Mouse (Mus musculus) megakaryocyte, embryonic 14.5 days (primary cell): ENCODE results near the gene Wipf1. TPM values are rescaled to one million over a fixed set of nuclear protein-coding genes. Genes with fewer than 3 reads are reported as not detected.

Experiments
- H3K27me3 ChIP-seq: replicated peaks from 2 replicates; pipeline ENCODE3; 2012; ENCODE audit warnings: inconsistent platforms
- H3K36me3 ChIP-seq: replicated peaks from 2 replicates; pipeline ENCODE3; 2012; ENCODE audit warnings: low read length, inconsistent platforms, mixed read lengths
- H3K4me1 ChIP-seq: 2 replicates; pipeline ENCODE4 v1.6.1; 2012; ENCODE audit warnings: inconsistent platforms
- H3K4me3 ChIP-seq: replicated peaks from 2 replicates; pipeline ENCODE3; 2012; ENCODE audit warnings: moderate library complexity, mild to moderate bottlenecking, inconsistent platforms
- H3K9me3 ChIP-seq: 2 replicates; pipeline ENCODE4 v1.6.1; 2012; ENCODE audit warnings: inconsistent platforms
- FLI1 ChIP-seq: IDR thresholded peaks from 2 replicates; pipeline ENCODE4 v1.6.1; 2012; ENCODE audit warnings: low read length, inconsistent platforms, mixed read lengths
- GATA1 ChIP-seq: IDR thresholded peaks from 3 replicates; pipeline ENCODE4 v1.6.1; 2012; ENCODE audit warnings: mixed read lengths, low read length, inconsistent platforms, borderline replicate concordance
- polyA plus RNA-seq: library from polyadenylated mRNA; stranded (reverse); fragments of >175 nt; gene quantifications from 2 replicates; pipeline ENCODE4 v1.2.3, GENCODE M21; 2012; ENCODE audit warnings: low replicate concordance; ENCODE audit not compliant: insufficient read depth

Wipf1 gene
- polyA plus RNA-seq, 1 experiment = 310 TPM

GRCm38 (mm10) chr2:73495617-73496328 is 33.8 kb downstream of the Wipf1 start:
- Histone ChIP-seq H3K9me3 (no peaks in the 10 kb centered on the region), H3K27me3 (no peaks in the 10 kb centered on the region), H3K4me1 (peaks cover 93% of the 10 kb centered on the region), H3K36me3 (peaks cover 57% of the 10 kb centered on the region), H3K4me3 (peak overlapping the region; percentile 74)
- no peak for TF ChIP-seq FLI1

DNA sequence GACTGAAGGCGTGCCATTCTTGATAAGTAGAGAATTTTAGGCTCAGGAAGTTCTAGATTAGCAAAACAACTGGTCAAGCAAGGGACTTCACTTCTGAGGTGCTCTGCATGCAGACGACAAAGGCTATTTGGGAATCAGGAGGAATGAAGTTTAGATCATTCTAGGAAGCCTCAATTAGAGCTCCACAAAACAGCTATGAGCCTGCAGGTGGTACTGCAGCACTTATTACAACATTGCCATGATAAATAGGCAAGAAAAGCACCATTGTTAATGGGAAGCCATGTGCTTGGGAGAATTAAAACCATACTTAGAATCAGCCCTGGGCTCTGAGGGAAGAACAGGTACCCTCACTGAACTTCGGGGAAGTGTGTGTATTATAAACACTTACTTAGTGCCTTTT is 36.0 kb downstream of the Wipf1 start:
- H3K4me1 ChIP-seq = peaks cover 96% of the 10 kb centered on the region
- peak overlapping the region; percentile 38 for H3K4me3 ChIP-seq
- H3K36me3 ChIP-seq = peaks cover 44% of the 10 kb centered on the region
- no peak for TF ChIP-seq FLI1
- no peak for TF ChIP-seq GATA1
- no peaks in the 10 kb centered on the region for H3K9me3 ChIP-seq
- no peaks in the 10 kb centered on the region for H3K27me3 ChIP-seq

GRCm38 (mm10) chr2:73491442-73492241 is 37.9 kb downstream of the Wipf1 start:
- peak overlapping the region; percentile 62 for H3K4me3 ChIP-seq
- H3K36me3 ChIP-seq = peaks cover 38% of the 10 kb centered on the region
- H3K27me3 ChIP-seq = no peaks in the 10 kb centered on the region
- peaks cover 96% of the 10 kb centered on the region for H3K4me1 ChIP-seq
- no peaks in the 10 kb centered on the region for H3K9me3 ChIP-seq
- TF ChIP-seq FLI1 (no peak), GATA1 (no peak)

- peak overlapping the region; percentile 56 for H3K4me3 ChIP-seq
- no peak for TF ChIP-seq GATA1
- no peak for TF ChIP-seq FLI1
- no peaks in the 10 kb centered on the region for H3K9me3 ChIP-seq
- peaks cover 89% of the 10 kb centered on the region for H3K4me1 ChIP-seq
- no peaks in the 10 kb centered on the region for H3K27me3 ChIP-seq
- peaks cover 30% of the 10 kb centered on the region for H3K36me3 ChIP-seq
Observed at GRCm38 (mm10) chr2:73490466-73490865, 39.1 kb downstream of the Wipf1 start.

GRCm38 (mm10) chr2:73486120-73486601 is 43.4 kb downstream of the Wipf1 start:
- H3K4me3 ChIP-seq = peak overlapping the region; percentile 94
- no peak for TF ChIP-seq GATA1
- H3K9me3 ChIP-seq = no peaks in the 10 kb centered on the region
- peaks cover 44% of the 10 kb centered on the region for H3K36me3 ChIP-seq
- H3K27me3 ChIP-seq = no peaks in the 10 kb centered on the region
- peaks cover 84% of the 10 kb centered on the region for H3K4me1 ChIP-seq

DNA sequence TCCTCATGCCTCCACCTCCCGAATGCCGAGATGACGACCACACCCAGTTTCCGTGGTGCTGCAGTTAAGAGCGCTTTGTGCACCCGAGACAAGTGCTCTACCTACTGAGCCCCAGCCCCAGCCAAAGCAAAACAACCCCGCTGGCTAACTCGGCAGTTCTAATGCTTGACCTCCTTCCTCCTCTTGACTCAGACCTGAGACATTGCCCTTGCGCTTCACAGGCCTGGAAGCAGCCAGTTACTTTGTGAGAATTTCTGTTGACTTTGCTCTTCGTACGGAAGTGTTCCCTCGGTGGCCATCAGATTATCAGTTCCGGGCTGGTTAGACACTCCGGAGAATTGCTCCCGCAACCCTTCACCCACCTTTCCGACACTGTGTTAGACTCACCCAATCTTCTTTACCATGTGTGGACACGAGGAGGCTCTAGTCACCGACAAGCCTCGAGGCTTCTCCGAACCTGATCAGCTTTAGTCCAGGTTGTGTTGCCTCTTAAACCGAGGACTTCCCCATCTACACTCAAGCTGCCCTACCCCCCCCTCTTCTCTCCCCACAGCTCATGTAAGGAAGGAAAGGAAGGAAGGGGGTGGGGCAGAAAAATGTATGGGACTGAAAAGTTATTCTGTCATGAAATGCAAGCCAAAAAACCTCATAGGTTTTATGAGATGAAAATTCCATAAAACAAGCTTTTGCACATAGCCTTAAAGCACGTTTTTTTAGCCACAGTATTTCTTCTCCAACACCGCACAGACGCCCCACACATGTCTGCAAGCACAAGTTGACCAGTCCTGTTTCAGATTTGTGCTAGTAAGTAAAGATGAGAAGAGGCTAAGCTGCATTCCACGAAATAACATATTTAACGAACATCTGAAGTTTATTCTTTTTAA is 44.1 kb downstream of the Wipf1 start:
- Histone ChIP-seq H3K9me3 (no peaks in the 10 kb centered on the region), H3K4me1 (peaks cover 84% of the 10 kb centered on the region), H3K4me3 (peak overlapping the region; percentile 94), H3K27me3 (no peaks in the 10 kb centered on the region), H3K36me3 (peaks cover 51% of the 10 kb centered on the region)
- TF ChIP-seq GATA1 (peak; percentile 88), FLI1 (no peak)

DNA sequence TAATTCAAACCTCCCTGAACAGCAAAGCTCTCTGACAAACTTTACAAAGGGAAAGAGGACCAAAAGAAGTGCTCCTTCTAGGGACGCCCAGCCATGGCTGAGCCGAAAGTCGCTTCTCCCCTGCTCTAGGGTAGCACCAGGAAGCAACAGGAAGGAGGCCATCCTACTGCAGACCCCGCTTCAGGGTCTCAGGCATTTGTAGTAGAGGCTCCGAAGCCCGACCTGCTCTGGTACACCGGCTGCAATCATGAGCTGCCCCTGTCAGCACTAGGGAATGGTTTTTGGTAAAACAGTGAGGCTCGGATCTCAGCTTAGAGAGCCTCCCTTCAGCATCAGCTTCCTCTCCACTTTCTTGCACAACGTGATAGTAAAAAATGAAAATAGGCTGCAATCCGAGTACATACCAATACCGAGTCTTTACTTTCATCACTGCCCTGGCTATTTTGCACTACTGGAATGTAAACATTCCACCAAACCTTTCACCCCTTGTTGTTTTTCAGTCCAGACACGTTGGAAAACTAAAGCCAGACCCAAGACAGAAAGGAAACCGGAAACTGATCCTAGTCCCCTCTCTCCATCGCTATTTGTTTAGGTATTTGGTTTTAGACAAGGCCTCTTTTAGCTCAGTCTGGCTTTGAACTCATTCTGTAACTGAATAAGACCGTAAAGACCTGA is 44.8 kb downstream of the Wipf1 start:
- Histone ChIP-seq H3K9me3 (no peaks in the 10 kb centered on the region), H3K4me3 (peak overlapping the region; percentile 94), H3K36me3 (peaks cover 59% of the 10 kb centered on the region), H3K4me1 (peaks cover 84% of the 10 kb centered on the region), H3K27me3 (no peaks in the 10 kb centered on the region)
- TF ChIP-seq FLI1 = no peak
- TF ChIP-seq GATA1 = no peak

DNA sequence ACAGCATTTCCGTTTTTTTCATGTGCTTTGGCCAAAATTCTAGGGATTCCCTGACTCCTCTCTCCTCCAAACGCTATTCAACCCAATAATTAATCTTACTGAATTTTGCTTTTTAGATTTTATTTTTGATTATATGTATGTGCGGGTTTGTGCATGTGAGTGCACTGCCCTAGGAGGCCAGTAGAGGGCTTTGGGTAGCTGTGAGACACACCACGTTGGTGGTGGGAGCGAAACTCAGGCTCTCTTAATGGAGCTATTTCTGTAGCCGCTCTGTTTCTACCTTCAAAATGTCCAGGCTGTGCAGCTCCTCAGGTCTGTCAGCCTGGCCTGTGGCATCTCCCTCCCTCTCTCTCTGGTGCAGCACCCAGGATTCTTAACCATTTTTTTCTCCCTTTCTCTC is 50.7 kb downstream of the Wipf1 start:
- TF ChIP-seq GATA1 (no peak), FLI1 (no peak)
- Histone ChIP-seq H3K4me1 (peaks cover 100% of the 10 kb centered on the region), H3K9me3 (no peaks in the 10 kb centered on the region), H3K4me3 (no peak overlapping the region), H3K36me3 (peaks cover 97% of the 10 kb centered on the region), H3K27me3 (no peaks in the 10 kb centered on the region)

GRCm38 (mm10) chr2:73477501-73477900 is 52.0 kb downstream of the Wipf1 start:
- no peaks in the 10 kb centered on the region for H3K27me3 ChIP-seq
- peaks cover 97% of the 10 kb centered on the region for H3K36me3 ChIP-seq
- H3K4me1 ChIP-seq = peaks cover 98% of the 10 kb centered on the region
- peak overlapping the region; percentile 2 for H3K4me3 ChIP-seq
- TF ChIP-seq FLI1 = no peak
- no peaks in the 10 kb centered on the region for H3K9me3 ChIP-seq
